Mouse (Mus musculus) small intestine, adult 2 months (tissue): ENCODE measurements around the gene Tedc1. TPM values are rescaled to one million over a fixed set of nuclear protein-coding genes. Genes with fewer than 3 reads are reported as not detected.
A peak's percentile ranks its signal among the peaks of the same experiment; 100 is the strongest.

Experiments
- H3K27ac ChIP-seq: fragments of 200-500 bp; 2 replicates; pipeline ENCODE4 v1.5.1; 2012; ENCODE audit warnings: low read depth, low read length, control low read depth, inconsistent platforms; ENCODE audit not compliant: insufficient read depth
- H3K27me3 ChIP-seq: fragments of 200-500 bp; 2 replicates; pipeline ENCODE4 v1.6.1; 2012; ENCODE audit warnings: mild to moderate bottlenecking, moderate library complexity, low read length, inconsistent platforms; ENCODE audit not compliant: control insufficient read depth, insufficient read depth
- H3K36me3 ChIP-seq: fragments of 200-500 bp; 2 replicates; pipeline ENCODE4 v1.6.1; 2012; ENCODE audit warnings: mild to moderate bottlenecking, low read length, control low read depth, inconsistent platforms; ENCODE audit not compliant: control insufficient read depth, insufficient read depth
- H3K4me1 ChIP-seq: fragments of 200-500 bp; 2 replicates; pipeline ENCODE4 v1.6.1; 2012; ENCODE audit warnings: low read length, inconsistent platforms, mixed read lengths; ENCODE audit not compliant: control insufficient read depth, insufficient read depth, insufficient read length
- H3K4me3 ChIP-seq: fragments of 200-500 bp; 2 replicates; pipeline ENCODE4 v1.5.1; 2012; ENCODE audit warnings: low read depth, mild to moderate bottlenecking, control low read depth, inconsistent platforms, low read length, moderate library complexity
- CTCF ChIP-seq: fragments of 200-500 bp; IDR thresholded peaks from 2 replicates; pipeline ENCODE4 v1.5.1; 2012; ENCODE audit warnings: low read depth, mild to moderate bottlenecking, control low read depth, inconsistent platforms, low read length, moderate library complexity, mixed read lengths; ENCODE audit not compliant: insufficient replicate concordance, insufficient read length; ENCODE audit errors: extremely low read depth
- POLR2A ChIP-seq: fragments of 200-500 bp; IDR thresholded peaks from 2 replicates; pipeline ENCODE4 v1.6.1; 2012; ENCODE audit warnings: low read depth, mild to moderate bottlenecking, control low read depth, inconsistent platforms, low read length, moderate library complexity
- WGBS: fragments of 180-500 bp; shearing (Covaris S2); methylation state at CpG from one replicate; pipeline ENCODE4 v1.1.7; 2018; 5-methylcytosine and 5-hydroxymethylcytosine counted together
- polyA plus RNA-seq: library from polyadenylated mRNA; depleted of rRNA; stranded (reverse); fragments of >200 nt; gene quantifications from 2 replicates; pipeline ENCODE4 v1.2.3, GENCODE M21; 2012

The Tedc1 gene
- polyA plus RNA-seq, 1 experiment = 18.3 TPM

DNA sequence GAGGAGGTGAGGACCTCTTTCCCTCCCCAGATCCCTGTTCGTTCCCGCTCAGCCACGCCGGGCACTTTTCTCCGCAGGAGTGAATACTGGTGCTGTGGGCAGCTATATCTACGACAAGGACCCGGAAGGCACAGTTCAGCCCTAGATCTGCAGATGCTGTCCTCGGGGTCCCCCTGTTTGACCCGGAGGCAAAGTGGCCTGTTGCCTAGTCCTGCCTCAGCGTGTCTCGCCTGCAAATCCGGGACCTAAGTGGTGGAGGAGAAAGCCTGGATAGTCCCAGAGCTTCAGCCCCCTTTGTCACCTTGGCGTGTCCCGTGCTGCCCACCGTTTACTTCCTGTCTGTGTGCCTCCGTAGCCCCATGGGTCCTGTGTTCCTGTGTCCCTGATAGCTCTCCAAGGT is 11.3 kb upstream of the Tedc1 start:
- TF ChIP-seq CTCF (no peak), POLR2A (no peak)
- Histone ChIP-seq H3K27ac (no peak overlapping the region), H3K27me3 (peaks cover 21% of the 10 kb centered on the region), H3K36me3 (no peaks in the 10 kb centered on the region), H3K4me3 (no peak overlapping the region), H3K4me1 (peaks cover 50% of the 10 kb centered on the region)
- 87% methylated on average over 16 of the region's 16 CpGs for WGBS

- Histone ChIP-seq H3K27ac (no peak overlapping the region; the same call in 1 of the 2 replicates), H3K4me1 (peaks cover 50% of the 10 kb centered on the region), H3K27me3 (peaks cover 18% of the 10 kb centered on the region), H3K4me3 (no peak overlapping the region), H3K36me3 (no peaks in the 10 kb centered on the region)
- TF ChIP-seq POLR2A (no peak), CTCF (no peak)
- 80% methylated on average over 5 of the region's 5 CpGs for WGBS
Measured at GRCm38 (mm10) chr12:113145591-113145990, 10.6 kb upstream of the Tedc1 start.

DNA sequence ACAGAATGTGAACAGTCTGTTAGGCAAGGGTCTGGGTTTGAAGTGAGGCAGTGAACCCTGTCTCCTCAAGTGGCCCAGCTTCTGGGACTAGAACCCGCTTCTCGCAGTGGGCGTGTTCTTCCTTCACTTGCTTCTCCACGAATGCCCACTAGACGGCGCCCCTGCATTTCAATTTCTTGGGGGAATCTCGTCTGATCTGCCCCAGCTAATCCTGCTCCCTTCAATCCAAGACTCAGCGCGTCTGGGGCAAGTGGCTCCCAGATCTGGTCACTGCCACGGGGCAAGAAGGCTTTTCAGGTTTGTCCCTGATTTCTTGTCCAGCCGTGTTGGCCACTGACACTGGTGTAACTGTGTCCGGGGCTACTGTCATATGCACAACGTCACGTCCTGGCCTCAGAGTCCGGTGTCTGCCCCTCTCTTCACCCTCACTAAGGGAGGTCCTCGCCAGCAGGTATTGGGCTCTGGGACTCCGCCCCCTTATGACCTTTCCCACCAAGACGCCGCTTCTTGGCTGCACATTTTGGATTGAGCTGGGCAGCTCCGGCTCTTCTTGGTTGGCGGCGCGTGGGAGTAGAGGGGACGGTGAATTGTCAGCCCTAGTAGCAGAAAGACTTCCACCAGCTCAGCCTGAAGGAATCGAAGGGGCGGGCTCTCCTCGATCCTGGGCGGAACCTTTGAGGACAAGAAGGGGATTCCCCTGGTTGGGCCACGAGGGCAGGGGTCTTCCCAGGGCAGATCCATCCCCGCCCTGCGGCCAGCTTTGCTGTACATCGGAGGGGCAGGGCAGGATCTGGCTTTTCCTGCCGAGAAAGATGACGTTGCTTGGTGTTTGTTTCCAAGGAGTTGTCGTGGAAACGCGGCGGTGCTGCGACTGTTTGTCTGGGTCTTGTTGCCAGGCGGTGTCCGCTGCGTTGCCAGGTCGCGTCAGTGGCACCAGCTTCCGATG is 9.8 kb upstream of the Tedc1 start, which contains the start of gene Crip1:
Crip1 (plus strand) TSS at position 205 of the 946 bp plus-strand sequence.
- 9% methylated on average over 45 of the region's 45 CpGs for WGBS
- TF ChIP-seq CTCF (peak; percentile 93), POLR2A (peak; percentile 24; the same call in 1 of the 2 replicates)
- no peaks in the 10 kb centered on the region for H3K36me3 ChIP-seq
- peak within 1 kb of the TSS; percentile 91 for H3K27ac ChIP-seq
- H3K4me3 ChIP-seq = peak within 1 kb of the TSS; percentile 62
- peaks cover 52% of the 10 kb centered on the region for H3K4me1 ChIP-seq
- H3K27me3 ChIP-seq = peaks cover 13% of the 10 kb centered on the region; the same call in 1 of the 2 replicates

- TF ChIP-seq CTCF = no peak
- no peak for TF ChIP-seq POLR2A
- H3K27me3 ChIP-seq = peaks cover 3% of the 10 kb centered on the region; the same call in 1 of the 2 replicates
- peak overlapping the region; percentile 91 for H3K27ac ChIP-seq
- 70% methylated on average over 8 of the region's 8 CpGs for WGBS
- peaks cover 52% of the 10 kb centered on the region for H3K4me1 ChIP-seq
- no peaks in the 10 kb centered on the region for H3K36me3 ChIP-seq
- H3K4me3 ChIP-seq = no peak overlapping the region
Measured at GRCm38 (mm10) chr12:113147481-113147880, 8.7 kb upstream of the Tedc1 start.

- peaks cover 7% of the 10 kb centered on the region for H3K36me3 ChIP-seq
- H3K4me3 ChIP-seq = peak overlapping the region; percentile 49
- 42% methylated on average over 16 of the region's 16 CpGs for WGBS
- TF ChIP-seq CTCF (peak; percentile 51; the same call in 1 of the 2 replicates), POLR2A (peak; percentile 77)
- no peaks in the 10 kb centered on the region for H3K27me3 ChIP-seq
- peak overlapping the region; percentile 99 for H3K27ac ChIP-seq
- peaks cover 50% of the 10 kb centered on the region for H3K4me1 ChIP-seq
Measured at GRCm38 (mm10) chr12:113148381-113149035, 7.7 kb upstream of the Tedc1 start.

- peak overlapping the region; percentile 99 for H3K27ac ChIP-seq
- TF ChIP-seq POLR2A (no peak), CTCF (no peak)
- H3K27me3 ChIP-seq = no peaks in the 10 kb centered on the region
- WGBS = 55% methylated on average over 4 of the region's 4 CpGs
- peaks cover 13% of the 10 kb centered on the region for H3K36me3 ChIP-seq
- H3K4me3 ChIP-seq = no peak overlapping the region
- peaks cover 55% of the 10 kb centered on the region for H3K4me1 ChIP-seq
Measured at GRCm38 (mm10) chr12:113149341-113149740, 6.9 kb upstream of the Tedc1 start.

- Histone ChIP-seq H3K27ac (peak overlapping the region; percentile 99), H3K36me3 (peaks cover 13% of the 10 kb centered on the region), H3K4me1 (peaks cover 55% of the 10 kb centered on the region), H3K27me3 (no peaks in the 10 kb centered on the region), H3K4me3 (peak overlapping the region; percentile 16)
- no peak for TF ChIP-seq POLR2A
- no peak for TF ChIP-seq CTCF
- WGBS = 60% methylated on average over 3 of the region's 3 CpGs
Measured at GRCm38 (mm10) chr12:113149896-113150295, 6.3 kb upstream of the Tedc1 start.
